In the genomic region with DNA sequence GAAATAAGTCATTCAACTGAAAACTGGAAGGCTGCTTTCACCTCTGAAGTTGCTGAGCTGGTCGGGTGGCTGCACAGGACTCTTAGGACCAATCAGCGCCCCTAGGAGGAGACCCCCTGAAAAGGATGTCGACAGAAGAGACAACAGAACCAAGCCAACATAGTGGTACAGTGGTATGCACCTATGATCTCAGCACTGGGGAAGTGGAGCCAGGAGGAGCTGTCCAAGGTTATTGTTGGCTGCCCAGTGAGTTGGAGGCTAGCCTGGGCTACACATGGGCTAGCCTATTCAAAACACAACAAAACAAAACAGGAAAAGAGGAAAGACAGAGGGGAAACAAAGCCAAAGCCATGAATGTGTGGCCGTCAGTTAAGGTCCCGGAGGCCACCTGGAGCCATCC, we compare ENCODE assay signal across 15 mouse cellular contexts.
"Had no signal": no experiment of that assay in that cellular context is flagged by ENCODE, and none has a peak within 500 bp of the region (broad histone marks: within the 10 kb centered on the region; RNA-seq: fewer than 3 reads in every experiment).

No protein-coding gene starts in this region.

- DNase-seq: retina, postnatal 1 day; right cerebral cortex, adult 18-20 months; right cerebral cortex, postnatal 14 days; right cerebral cortex, postnatal 25 days; right cerebral cortex, postnatal 4 days; spleen, adult 18-20 months; thymus, adult 18-20 months; thymus, adult 2 months; thymus, postnatal 14 days; thymus, postnatal 25 days; thymus, postnatal 36 days; thymus, postnatal 4 days had no signal

- H3K9ac ChIP-seq: neural tube, embryonic 15.5 days; stomach, embryonic 15.5 days had no signal

- H3K4me1 ChIP-seq: neural tube, embryonic 15.5 days had no signal

- H3K4me2 ChIP-seq: neural tube, embryonic 15.5 days; stomach, embryonic 15.5 days had no signal

- H3K9me3 ChIP-seq: neural tube, embryonic 15.5 days; stomach, embryonic 15.5 days had no signal

- H3K27ac ChIP-seq: neural tube, embryonic 15.5 days; stomach, embryonic 15.5 days; stomach, postnatal 0 days had no signal

- H3K27me3 ChIP-seq: neural tube, embryonic 15.5 days; stomach, embryonic 15.5 days had no signal

- H3K36me3 ChIP-seq: neural tube, embryonic 15.5 days; stomach, embryonic 15.5 days had no signal

- H3K4me3 ChIP-seq: neural tube, embryonic 15.5 days; stomach, embryonic 15.5 days had no signal
